Mouse (Mus musculus): ENCODE results near the gene Gm10271.

Gm10271 gene

GRCm38 (mm10) chr10:116972509-116972908, at the start of gene Gm10271:
Gm10271 (minus strand) TSS chr10:116972609.
- no peak for DNase-seq

- DNase-seq: no peak
These were observed 48.8 kb upstream of the Gm10271 start for GRCm38 (mm10) chr10:117021020-117021754.

DNA sequence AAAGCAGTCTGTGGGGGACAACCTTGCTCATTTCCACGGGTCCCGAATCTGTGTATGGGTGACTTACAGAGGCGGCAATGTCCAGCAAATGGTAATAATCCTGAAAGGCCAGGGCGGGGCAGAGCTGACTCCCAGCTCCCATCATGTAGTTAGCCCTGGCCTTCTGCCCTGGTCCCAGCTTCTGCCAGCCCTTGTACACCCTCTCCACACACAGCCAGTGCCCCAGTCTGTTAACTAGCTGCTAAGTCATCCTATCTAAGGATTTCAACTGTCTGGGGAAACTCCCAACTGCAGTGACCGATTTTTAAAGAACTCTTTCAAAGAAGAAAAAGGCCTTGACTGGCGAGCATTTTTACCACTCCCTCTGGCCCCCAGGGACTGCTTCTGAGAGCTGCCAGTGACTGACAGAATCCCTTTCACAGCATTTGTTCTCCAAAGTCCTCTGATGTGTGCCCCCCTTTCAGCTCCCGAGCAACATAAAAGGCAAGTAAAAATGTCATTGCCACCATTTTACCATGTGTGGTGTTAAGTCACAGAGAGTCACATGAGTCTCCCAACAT, 46.0 kb upstream of the Gm10271 start:
- no peak for DNase-seq

DNA sequence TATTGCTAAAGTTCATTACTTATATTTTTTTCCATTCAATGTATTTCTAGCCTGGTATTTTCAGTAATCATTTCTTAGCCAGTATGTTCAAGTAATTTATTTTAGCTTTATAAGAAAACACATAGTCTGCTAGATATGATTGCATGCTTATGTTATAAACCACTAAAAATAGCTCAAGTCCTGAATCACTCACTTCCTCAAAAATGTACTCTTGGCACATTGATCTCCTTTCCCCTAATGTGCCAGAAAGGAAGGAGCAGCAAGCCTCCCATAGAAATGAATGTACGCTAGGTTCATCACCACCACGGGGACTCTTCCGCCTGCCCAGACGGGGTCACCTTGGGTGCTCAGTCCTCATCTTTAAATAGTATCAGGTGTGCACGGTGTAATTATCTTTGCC, 42.2 kb upstream of the Gm10271 start:
- DNase-seq: no peak

DNA sequence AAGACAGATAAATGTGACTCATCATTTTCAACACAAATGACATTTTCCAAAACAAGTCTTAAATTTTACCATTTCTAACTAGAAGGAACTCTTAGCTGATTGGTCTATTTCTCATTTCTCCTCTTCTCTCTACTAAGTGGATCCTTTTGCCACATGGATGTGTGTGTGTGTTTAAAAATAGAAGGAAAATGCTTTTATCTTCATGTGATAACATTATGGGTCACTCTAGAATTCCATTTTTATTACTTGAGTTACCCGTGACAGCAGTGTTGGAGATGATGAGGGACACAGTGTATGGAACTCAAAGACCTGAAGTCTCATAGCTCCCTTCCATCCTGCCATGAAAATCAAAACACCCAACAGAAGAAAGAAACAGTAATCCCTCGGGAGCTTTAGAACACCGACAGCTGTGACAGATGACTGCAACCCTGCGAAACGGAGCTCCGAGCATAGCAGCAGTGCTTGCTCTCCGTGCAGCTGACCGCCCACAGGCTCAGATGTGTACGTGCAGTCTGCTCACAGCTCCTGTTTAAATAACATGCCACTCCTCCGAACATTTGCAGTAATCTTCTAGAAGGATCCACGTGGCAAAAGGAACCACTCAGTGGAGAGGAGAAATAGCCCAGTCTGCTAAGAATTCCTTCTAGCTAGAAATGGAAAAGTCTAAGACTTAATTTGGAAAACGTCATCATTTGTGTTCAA, 41.4 kb upstream of the Gm10271 start:
- DNase-seq: no peak

- DNase-seq: no peak
These were observed 38.6 kb upstream of the Gm10271 start for GRCm38 (mm10) chr10:117011047-117011446.

- no peak for DNase-seq
These were observed 37.3 kb upstream of the Gm10271 start for GRCm38 (mm10) chr10:117009691-117010090.

DNA sequence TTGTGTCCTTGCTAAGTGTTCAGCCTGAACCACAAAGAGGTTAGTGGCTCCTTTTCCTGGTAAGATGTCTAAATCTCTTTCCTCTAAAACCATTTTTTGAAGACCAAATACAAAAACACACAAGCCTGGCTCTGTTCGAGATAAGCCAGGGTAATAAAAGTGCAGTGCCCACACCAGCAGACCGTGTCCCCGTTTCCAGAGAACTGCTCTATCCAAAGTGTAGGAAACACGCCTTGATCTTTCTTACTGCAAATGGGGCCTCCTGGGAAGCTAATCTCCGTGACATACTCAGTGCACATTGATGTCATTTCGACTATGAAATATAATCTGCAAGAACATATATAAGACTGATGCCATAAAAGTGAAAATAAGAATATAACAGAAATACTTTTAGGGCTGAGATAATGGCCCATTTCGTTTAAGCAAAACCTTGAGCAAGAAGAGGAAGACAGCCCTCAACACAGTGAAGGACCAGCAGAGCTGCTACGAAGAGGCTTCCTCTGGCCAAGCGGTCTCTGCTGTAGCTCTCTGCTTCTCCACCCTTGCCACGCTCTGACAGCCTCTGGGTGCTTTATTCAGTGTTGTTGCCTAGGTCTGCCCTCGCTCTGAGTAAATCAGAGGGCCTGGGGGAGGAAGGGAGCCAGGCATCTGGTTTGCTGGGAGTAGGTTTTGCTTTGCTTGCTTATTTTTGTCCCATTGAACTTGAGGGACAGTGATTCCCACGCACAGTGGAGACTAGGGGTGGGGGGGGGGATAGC, 33.5 kb upstream of the Gm10271 start:
- no peak for DNase-seq

- DNase-seq: no peak
These were observed 32.3 kb upstream of the Gm10271 start for GRCm38 (mm10) chr10:117004695-117005094.

- DNase-seq: no peak
These were observed 28.6 kb upstream of the Gm10271 start for GRCm38 (mm10) chr10:117000975-117001374.

DNA sequence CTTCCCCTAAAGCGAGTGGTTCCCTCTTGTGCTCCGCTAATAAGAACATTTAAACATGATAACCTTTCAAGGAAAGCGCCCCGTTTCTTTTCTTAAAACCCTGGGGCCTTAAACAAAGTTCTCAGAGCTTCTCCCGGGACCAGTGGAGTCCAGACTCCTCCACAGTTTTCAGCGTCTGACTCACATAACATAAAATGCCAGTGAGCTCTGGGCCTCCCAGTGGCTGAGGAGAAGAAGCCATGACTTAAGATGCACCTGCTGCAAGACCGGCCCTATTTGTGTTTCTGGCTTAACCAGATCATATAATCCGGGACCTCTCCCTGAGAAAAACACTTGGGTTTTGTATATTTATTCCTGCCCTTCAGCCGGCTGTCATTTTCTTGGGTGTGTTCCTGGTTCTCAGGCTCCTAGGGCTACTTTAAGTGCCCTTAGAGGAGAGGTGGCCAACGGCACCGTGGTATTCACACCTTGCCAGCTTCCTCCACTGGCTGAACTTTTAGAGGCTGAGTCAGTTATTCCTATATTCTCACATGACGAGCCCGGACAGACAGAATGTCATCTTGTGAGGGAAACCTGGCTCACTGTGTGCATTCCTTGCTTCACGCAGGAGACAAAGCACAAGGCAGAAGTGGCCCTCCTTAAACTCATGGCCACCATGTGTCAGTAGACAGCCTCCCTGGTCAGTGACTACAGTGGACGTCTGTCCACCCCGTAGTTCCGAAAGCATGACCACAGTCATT, 26.5 kb upstream of the Gm10271 start:
- no peak for DNase-seq

DNA sequence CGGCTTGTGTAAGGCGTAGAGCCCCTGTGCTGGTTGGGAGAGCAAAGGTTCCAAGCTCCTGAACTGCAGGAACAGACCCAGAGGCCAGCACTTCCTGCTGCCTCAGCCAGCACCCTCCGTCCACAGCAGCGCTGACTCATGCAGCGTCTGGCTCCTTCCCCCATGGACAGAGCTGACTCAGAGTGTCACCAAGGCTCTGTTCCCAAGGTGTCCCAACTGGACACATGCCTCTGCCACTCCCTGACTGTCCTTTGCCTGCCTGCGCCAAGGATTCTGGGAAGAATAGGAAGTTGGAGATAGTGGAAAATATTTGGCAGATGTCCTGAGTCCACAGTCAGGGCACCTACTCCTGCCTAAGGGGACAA, 23.8 kb upstream of the Gm10271 start:
- DNase-seq: no peak

DNA sequence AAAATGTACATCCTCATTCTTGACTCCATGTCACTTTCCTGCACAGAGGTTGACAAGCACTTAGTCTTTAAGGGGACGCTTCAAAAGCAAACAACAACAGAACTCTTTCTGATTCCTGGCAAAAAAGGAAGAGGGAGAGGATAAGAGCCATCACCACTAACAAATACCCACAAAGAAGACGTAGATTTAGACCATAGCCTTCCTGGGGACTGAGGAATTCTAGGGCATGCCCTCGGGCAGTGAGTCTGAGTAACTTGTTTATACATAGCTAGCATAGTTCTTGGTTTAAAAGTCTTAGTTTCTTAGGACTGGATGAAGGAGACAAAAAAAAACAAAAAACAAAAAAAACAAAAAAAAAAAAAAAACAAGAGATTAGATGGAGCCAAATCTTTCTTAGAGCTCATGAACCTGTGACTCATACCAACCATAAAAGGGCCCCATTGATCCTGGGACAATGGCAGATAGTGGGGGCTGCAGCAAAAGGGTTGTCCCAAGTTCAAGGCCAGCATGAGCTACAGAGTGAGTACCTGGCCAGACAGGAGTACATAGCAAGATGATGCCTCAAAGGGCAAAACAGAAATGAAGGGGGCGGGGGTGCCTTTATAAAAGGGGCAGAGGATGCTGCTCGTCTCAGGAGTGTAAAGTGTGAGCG, 23.3 kb upstream of the Gm10271 start:
- DNase-seq: no peak

- DNase-seq: no peak
These were observed 22.8 kb upstream of the Gm10271 start for GRCm38 (mm10) chr10:116995162-116995561.

GRCm38 (mm10) chr10:116993971-116994370, 21.6 kb upstream of the Gm10271 start:
- no peak for DNase-seq

- DNase-seq: no peak
These were observed 14.1 kb upstream of the Gm10271 start, which contains the start of gene Best3 for GRCm38 (mm10) chr10:116986264-116987082. Best3 (plus strand) TSS chr10:116986314.

GRCm38 (mm10) chr10:116984836-116985235, 12.4 kb upstream of the Gm10271 start:
- DNase-seq: no peak

GRCm38 (mm10) chr10:116982526-116982925, 10.1 kb upstream of the Gm10271 start:
- no peak for DNase-seq

DNA sequence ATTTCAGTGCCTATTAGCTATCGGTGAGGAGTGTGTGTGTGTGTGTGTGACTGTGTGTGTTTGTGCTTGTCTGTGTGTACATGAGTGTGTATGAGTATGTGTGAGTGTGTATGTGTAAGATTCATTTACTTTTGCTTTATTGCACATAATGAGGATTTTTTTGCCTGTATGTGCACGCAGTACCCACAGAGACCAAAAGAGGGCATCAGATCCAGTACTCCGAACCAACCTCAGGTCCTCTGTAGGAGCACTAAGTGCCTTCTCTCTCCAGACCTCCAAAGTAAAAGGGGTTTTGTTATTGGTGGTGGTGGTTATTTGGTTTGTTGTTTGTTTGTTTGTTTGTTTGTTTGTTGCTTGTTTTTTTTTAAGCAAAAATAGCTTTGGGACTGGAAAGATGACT, 8.5 kb upstream of the Gm10271 start:
- no peak for DNase-seq

- DNase-seq: no peak
These were observed 7.9 kb upstream of the Gm10271 start for GRCm38 (mm10) chr10:116980273-116980672.

- DNase-seq: no peak
These were observed 6.4 kb upstream of the Gm10271 start for GRCm38 (mm10) chr10:116978841-116979240.
